Mouse (Mus musculus): Measurements from ENCODE around the gene Shkbp1. TPM values are rescaled to one million over a fixed set of nuclear protein-coding genes. Genes with fewer than 3 reads are reported as not detected.
A peak's percentile ranks its signal among the peaks of the same experiment; 100 is the strongest.

The Shkbp1 gene
- total and polyA plus RNA-seq, 3 experiments, result 4.6 to 20.2 (median 7.1) TPM

DNA sequence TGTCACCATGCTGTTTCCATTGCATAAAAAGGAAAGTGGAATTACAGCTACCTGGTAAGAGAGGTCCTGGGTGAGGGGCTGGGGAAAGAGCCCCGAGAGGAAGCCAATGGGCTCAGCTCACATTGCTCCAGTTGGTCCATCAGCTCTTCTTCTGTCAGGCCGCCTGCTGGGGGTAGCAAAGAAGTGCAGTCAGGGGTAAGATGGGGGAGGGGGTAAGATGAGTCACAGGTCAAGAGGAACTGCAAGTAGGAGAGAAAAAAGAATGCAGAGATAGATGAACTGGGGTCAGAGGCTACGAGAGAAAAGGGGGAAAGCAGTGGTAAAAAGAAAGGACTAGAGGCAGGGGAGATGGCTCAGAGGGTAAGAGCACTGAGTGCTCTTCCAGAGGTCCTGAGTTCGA lies 13.2 kb downstream of the Shkbp1 start:
- no peak overlapping the region for H3K4me3 ChIP-seq
- H3K27ac ChIP-seq, result no peak overlapping the region
- H3K27me3 ChIP-seq (ENCODE audit: control insufficient read depth, insufficient read depth, low read length), result peaks cover 3% of the 10 kb centered on the region; the same call in 1 of the 2 replicates
- no peaks in the 10 kb centered on the region for H3K4me1 ChIP-seq (ENCODE audit: control insufficient read depth, insufficient read depth, low read length)
- H3K79me2 ChIP-seq (replicated peaks; ENCODE audit: control insufficient read depth, insufficient read depth, low read length), result no peaks in the 10 kb centered on the region
- no peaks in the 10 kb centered on the region for H3K36me3 ChIP-seq (ENCODE audit: control insufficient read depth, insufficient read depth, low read length)
- DNase-seq, result no peak
- intact Hi-C loops (cut with DNase I), result no loop called here
- TF ChIP-seq EP300 (IDR thresholded peaks at IDR 0.05; ENCODE audit: insufficient read depth, low read depth, low read length) (no peak), CTCF (IDR thresholded peaks at IDR 0.05) (no peak), POLR2A (IDR thresholded peaks at IDR 0.05; ENCODE audit: insufficient read depth, low read depth, low read length) (no peak)
- WGBS, result 72% methylated on average over 4 of the region's 4 CpGs
- no peak overlapping the region for H3K9ac ChIP-seq (ENCODE audit: low read depth, low read length)

DNA sequence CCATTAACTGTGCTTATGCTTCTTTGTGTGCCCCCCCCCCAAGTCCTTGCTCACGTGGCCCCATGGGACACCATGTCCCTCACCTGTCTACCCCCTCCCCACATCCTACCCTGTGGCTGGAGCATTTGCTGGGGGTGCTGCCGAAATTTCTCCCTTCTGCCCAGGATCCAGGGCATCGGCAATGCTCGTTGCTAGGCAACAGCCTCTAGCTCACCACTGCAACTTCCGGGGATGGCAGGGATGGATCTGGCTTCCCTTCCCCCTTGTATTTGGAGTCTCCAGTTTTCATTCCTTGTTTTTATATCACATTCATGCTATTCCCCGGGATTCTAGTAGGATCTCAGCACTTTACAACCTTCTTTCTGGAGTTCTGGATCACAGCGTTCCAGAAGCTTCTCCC lies 16.3 kb downstream of the Shkbp1 start:
- WGBS, result 38% methylated on average over 7 of the region's 7 CpGs
- TF ChIP-seq CTCF (IDR thresholded peaks at IDR 0.05) (no peak), POLR2A (IDR thresholded peaks at IDR 0.05; ENCODE audit: insufficient read depth, low read depth, low read length) (no peak), EP300 (IDR thresholded peaks at IDR 0.05; ENCODE audit: insufficient read depth, low read depth, low read length) (no peak)
- no peaks in the 10 kb centered on the region for H3K36me3 ChIP-seq (ENCODE audit: control insufficient read depth, insufficient read depth, low read length)
- no peaks in the 10 kb centered on the region for H3K79me2 ChIP-seq (replicated peaks; ENCODE audit: control insufficient read depth, insufficient read depth, low read length)
- no peak for DNase-seq
- no peak overlapping the region for H3K4me3 ChIP-seq
- H3K27ac ChIP-seq, result no peak overlapping the region
- H3K27me3 ChIP-seq (ENCODE audit: control insufficient read depth, insufficient read depth, low read length), result peaks cover 11% of the 10 kb centered on the region; the same call in 1 of the 2 replicates
- H3K9ac ChIP-seq (ENCODE audit: low read depth, low read length), result no peak overlapping the region
- H3K4me1 ChIP-seq (ENCODE audit: control insufficient read depth, insufficient read depth, low read length), result peaks cover 2% of the 10 kb centered on the region; the same call in 1 of the 2 replicates
- intact Hi-C loops (cut with DNase I), result loop anchor here (5.0 kb wide), 2 partner anchors 133 to 348 kb away; partner anchors contain the start of genes Sertad3 and Zfp607b

DNA sequence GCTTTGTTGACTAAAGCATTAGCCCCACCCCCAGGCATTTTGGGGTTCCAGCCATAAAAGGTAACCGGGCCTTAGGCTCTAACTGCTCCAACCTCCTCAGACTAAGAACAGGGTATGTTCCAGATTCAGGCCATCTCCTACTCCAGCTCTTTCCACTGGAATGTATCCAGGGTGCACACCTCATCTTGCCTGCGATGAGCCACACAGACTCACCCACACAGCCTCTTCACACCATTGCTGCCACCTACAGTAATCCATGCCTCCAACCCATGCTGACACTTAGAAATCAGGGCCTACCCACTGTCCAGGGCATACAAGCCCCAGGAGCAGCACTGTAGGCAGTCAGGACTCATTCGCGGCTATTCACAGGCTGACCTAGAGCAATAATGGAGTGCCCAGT lies 16.7 kb downstream of the Shkbp1 start:
- no peak for TF ChIP-seq EP300 (IDR thresholded peaks at IDR 0.05; ENCODE audit: insufficient read depth, low read depth, low read length)
- Histone ChIP-seq H3K27me3 (ENCODE audit: control insufficient read depth, insufficient read depth, low read length) (peaks cover 11% of the 10 kb centered on the region; the same call in 1 of the 2 replicates), H3K4me3 (no peak overlapping the region), H3K27ac (no peak overlapping the region), H3K9ac (ENCODE audit: low read depth, low read length) (no peak overlapping the region), H3K36me3 (ENCODE audit: control insufficient read depth, insufficient read depth, low read length) (no peaks in the 10 kb centered on the region), H3K4me1 (ENCODE audit: control insufficient read depth, insufficient read depth, low read length) (peaks cover 2% of the 10 kb centered on the region; the same call in 1 of the 2 replicates), H3K79me2 (replicated peaks; ENCODE audit: control insufficient read depth, insufficient read depth, low read length) (no peaks in the 10 kb centered on the region)
- WGBS, result 71% methylated on average over 4 of the region's 4 CpGs
- DNase-seq, result no peak
- intact Hi-C loops (cut with DNase I), result loop anchor here (5.0 kb wide), 2 partner anchors 133 to 348 kb away; partner anchors contain the start of genes Sertad3 and Zfp607b

DNA sequence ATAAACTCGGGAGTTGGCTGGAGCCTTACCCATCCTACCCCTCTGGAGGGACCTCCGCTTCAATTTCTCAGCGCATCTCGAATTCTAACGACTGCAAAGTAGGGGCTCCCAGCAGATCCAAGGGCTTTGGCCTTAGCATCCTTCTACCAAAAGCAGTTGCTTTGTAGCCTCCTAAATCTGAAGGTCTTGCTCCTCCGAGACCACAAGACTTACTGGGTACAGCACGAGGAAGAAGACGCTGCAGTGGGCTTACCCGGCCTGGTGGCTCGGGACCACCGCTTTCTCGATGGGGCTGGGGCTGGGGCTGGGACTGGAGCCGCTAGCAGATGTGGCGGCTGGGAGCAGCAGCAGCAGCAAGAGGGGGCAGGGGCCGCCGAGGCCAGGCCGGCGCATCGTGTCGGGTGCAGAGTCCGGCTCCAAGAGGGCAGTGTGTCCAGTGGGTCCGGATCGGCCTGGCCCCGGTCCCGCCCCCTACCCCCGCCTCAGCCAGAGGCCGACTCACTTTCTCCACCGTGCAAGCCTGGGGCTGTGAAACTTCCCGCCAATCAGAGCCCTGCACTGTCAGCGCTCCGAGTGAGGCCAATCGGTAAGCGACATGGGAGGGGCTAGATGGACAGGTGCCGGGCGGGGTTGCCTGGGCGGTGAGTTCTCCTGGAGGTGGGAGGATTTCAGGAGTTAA lies 18.5 kb downstream of the Shkbp1 start, which contains the start of gene Ltbp4:
Gene Ltbp4, minus strand, starts transcription at position 518 of the 679 bp plus-strand sequence.
- Histone ChIP-seq H3K4me1 (ENCODE audit: control insufficient read depth, insufficient read depth, low read length) (peaks cover 2% of the 10 kb centered on the region; the same call in 1 of the 2 replicates), H3K4me3 (no peak within 1 kb of the TSS), H3K79me2 (replicated peaks; ENCODE audit: control insufficient read depth, insufficient read depth, low read length) (no peaks in the 10 kb centered on the region), H3K36me3 (ENCODE audit: control insufficient read depth, insufficient read depth, low read length) (no peaks in the 10 kb centered on the region), H3K27ac (no peak within 1 kb of the TSS), H3K9ac (ENCODE audit: low read depth, low read length) (0 out of 2 replicates have a peak within 1 kb of the TSS, but pooled peaks have one; percentile 19), H3K27me3 (ENCODE audit: control insufficient read depth, insufficient read depth, low read length) (peaks cover 11% of the 10 kb centered on the region; the same call in 1 of the 2 replicates)
- intact Hi-C loops (cut with DNase I), result loop anchor here (2.0 to 5.0 kb wide), 4 partner anchors 23 to 350 kb away; partner anchors contain the start of genes Sertad3 and Zfp607b
- peak in 1 of 2 experiments; percentile 27 for DNase-seq
- TF ChIP-seq CTCF (IDR thresholded peaks at IDR 0.05) (no peak), EP300 (IDR thresholded peaks at IDR 0.05; ENCODE audit: insufficient read depth, low read depth, low read length) (no peak), POLR2A (IDR thresholded peaks at IDR 0.05; ENCODE audit: insufficient read depth, low read depth, low read length) (no peak)
- 5% methylated on average over 36 of the region's 36 CpGs for WGBS

DNA sequence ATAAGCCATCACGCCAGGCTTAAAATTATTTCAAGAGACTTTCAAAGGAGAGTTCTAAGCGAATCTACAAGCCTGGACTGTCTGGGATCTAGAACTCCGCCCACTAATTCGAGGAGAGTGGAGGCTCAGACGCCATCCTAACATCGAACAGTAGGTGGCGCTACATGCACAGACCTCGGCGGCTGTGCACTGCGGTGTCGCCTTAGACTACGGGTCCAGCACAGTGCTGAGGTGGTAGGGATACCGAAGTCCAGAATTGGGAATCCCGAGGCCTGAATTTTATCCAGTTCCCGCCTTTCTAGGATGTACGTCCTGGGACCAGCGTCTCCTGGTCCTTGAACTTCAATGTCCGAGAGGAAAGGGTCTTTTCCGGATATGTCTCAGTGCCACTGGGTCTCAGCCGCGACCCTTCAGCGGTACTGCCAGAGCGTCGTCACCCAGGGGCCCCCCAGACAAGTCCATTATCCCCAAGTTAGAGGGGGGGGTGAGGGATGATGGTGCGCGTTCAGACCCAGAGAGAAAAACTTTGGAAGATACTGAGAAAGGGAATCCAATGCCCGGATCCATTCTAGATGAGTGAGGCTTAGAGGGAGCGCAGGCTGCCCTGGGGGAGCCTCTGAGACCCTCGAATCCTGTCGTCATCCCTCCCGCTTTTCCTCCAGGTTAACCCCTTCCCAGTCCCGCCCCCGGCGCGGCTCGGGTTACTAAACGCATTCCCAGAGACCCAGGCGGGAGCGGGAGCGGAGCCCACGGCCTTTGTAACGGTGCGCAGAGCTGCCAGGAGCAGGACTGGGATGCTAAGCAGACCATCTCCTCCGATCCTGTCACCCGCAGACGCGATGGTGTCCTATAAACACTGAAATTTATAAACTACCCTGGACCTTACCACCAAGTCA lies 19.6 kb downstream of the Shkbp1 start:
- peak; percentile 89 to 94 for DNase-seq
- Histone ChIP-seq H3K36me3 (ENCODE audit: control insufficient read depth, insufficient read depth, low read length) (no peaks in the 10 kb centered on the region), H3K4me3 (no peak overlapping the region), H3K9ac (ENCODE audit: low read depth, low read length) (0 out of 2 replicates have a peak overlapping the region, but pooled peaks have one; percentile 19), H3K4me1 (ENCODE audit: control insufficient read depth, insufficient read depth, low read length) (peaks cover 2% of the 10 kb centered on the region; the same call in 1 of the 2 replicates), H3K27me3 (ENCODE audit: control insufficient read depth, insufficient read depth, low read length) (peaks cover 11% of the 10 kb centered on the region; the same call in 1 of the 2 replicates), H3K79me2 (replicated peaks; ENCODE audit: control insufficient read depth, insufficient read depth, low read length) (no peaks in the 10 kb centered on the region), H3K27ac (peak overlapping the region; percentile 55)
- 2% methylated on average over 47 of the region's 47 CpGs for WGBS
- intact Hi-C loops (cut with DNase I), result loop anchor here (1.0 to 5.0 kb wide), 6 partner anchors 25 to 351 kb away; partner anchors contain the start of genes Sertad3 and Zfp607b
- TF ChIP-seq EP300 (IDR thresholded peaks at IDR 0.05; ENCODE audit: insufficient read depth, low read depth, low read length) (peak; percentile 90), CTCF (IDR thresholded peaks at IDR 0.05) (peak; percentile 100), POLR2A (IDR thresholded peaks at IDR 0.05; ENCODE audit: insufficient read depth, low read depth, low read length) (no peak)

Measured in heart, adult 2 months (tissue).